Mouse (Mus musculus): ENCODE data around the gene Ero1lb.

The Ero1lb gene

DNA sequence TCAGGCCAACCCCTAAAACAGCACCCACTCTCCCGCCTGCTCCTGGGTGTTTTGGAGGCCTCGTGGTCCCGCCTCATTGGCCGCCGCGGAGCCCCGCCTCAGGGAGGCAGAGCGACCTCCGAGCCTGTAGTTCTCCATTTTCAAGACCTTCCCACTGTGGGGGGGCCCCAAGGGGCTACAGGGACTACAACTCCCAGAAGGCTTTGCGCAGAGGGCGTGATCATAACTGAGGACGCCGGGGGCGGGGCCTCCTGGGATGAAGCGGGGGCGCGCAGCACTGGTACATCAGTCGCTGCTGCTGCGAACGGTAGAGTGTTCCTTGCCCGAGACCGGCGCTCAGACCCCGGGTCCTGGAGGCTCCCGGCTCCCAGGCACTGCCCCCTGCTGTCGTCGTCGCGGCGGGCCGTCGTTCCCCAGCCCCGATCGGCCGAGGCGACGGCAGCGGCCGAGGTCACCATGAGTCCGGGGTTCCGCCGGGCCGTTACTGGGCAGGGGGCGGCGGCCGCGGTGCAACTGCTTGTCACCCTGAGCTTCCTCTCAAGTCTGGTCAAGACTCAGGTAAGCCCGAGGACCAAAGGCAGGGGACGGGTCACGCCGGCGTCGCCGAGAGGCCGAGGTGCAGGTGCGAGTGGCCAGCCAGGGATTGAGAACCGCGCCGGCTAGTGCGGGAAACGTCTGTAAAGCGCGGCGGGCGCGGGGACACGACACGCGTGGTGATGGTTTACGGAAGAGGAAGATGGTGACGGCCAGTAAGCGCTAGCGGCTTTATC, at the start of gene Ero1lb:
Ero1lb (plus strand) TSS at position 254 of the 770 bp plus-strand sequence.
- peak; percentile 100 for DNase-seq

- no peak for DNase-seq
Observed at GRCm38 (mm10) chr13:12519371-12519770, 46.3 kb upstream of the Ero1lb start.

- peak; percentile 60 for DNase-seq
Observed at GRCm38 (mm10) chr13:12519955-12520584, 45.6 kb upstream of the Ero1lb start, which contains the start of gene Edaradd. TSS of gene Edaradd (minus strand) at chr13:12520438.

DNA sequence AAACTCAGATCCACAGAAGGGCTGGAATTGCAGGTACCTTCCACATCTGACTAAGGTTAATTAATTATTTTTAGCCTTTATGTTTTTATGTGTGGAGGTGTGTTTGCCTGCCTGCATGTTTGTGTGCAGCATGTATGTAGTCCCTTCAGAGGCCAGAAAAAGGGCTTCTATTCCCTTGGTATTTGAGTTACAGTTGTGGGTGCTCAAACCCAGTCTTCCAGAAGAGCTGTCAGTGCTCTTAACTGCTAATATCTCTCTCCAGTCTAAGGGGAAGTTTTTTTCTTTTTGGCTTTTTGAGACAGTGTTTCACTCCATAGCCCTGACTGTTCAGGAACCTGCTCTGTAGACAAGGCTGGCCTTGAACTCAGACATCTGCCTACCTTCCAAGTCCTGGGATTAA, 43.3 kb upstream of the Ero1lb start:
- DNase-seq, result no peak

DNA sequence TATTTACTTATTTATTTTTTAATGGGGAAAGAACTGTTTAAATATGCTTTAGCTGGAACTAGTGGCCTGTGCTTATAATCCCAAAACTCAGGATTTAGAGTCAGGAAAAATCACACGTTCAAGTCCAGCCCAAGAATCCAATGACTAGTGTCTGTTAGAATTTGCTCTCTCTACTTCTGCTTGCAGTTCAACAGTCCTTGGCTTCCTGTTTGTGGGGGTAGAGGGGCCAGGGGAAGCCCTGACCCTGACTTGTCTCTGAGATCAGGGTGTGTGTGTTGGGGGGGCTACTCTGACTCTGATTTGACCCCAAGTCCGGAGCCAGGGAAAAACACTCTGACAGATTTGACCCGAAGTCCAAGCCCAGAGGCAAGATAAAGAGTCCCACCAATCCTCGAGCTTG, 40.0 kb upstream of the Ero1lb start:
- no peak for DNase-seq

DNA sequence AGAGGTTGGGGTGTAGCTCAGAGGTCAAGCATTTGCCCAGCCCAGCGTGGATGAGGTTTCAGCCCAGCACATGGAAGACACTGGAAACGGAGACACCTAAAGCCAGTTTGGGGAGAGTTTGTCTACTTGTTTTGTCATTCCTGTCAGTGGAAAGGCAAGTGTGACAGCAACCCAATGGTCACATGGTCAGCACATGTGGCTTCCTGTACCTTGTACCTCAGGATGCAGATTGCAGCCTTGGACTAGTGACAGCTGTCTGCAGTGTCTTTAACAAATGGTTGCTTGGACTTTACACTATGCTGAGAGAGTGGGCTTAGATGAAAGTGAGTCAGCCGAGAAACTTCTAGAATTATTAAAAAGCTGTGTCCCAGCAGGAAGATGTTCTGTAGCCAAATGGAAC, 31.0 kb upstream of the Ero1lb start:
- DNase-seq, result peak; percentile 43

- DNase-seq, result peak; percentile 71
Observed at GRCm38 (mm10) chr13:12537971-12538370, 27.7 kb upstream of the Ero1lb start.

GRCm38 (mm10) chr13:12539716-12540115, 26.0 kb upstream of the Ero1lb start:
- no peak for DNase-seq

DNA sequence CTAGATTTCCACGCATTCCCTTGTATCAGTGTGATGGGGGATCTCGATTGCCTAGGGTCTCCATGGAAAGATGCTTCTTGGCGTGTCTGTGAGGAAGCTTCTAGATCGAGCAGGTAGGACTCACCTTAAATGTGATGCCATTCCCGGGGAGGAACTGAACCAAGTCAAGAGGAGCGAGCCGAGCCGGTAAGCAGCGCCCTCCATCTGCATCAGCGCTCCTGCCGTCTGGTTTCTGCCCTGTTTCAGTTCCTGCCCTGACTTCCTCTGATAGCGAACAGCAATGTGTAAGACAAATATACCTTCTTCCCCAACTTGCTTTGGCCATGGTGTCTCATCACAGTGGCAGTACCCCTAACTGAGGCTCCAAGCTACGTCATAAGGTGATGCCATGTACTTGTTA, 25.6 kb upstream of the Ero1lb start:
- no peak for DNase-seq

DNA sequence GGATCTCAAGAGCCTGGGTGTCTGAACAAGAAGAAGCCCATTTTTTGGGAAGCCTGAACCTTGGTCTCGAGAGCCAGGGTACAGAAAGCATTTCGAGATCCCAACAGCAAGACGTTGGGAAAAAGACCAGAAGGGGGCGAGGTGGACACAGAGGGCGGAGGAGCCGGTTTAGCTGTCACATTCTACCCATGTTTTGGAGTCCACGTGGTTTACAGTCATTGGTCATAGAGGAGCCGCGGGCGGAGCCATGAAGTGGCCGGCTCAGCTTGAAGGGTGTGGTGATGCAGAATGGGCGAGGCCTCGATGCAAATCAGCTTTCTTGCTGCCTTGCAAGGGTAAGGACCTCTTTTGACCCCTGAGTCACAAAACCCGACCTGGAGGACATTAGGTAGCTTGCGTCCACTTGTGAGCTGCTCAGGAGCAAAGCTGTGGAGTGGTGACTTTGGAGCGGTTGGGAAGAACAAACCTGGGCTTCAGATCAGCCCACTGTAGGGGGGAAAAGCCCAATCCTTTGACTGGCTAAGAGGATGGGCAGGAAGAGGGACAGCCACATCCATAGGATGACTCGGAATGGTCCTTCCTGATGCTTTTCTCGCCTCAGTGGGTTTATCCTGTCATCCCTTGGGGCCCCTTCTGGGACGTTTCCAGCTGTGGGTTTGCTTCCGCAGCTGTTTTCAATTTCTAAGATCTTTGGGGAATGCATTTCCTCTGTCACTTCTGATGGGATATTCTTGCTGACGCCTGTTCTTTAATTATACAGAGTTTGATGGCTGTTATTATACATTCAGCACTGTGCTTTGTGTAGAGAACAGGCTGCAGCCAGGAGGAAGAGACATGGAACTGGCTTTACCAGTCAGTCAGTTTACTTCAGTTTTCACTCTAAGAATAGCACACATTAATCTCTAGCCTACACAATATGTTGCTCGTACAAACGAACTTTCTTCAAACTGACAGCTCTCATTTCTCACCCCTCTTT, 23.4 kb upstream of the Ero1lb start:
- peak; percentile 70 for DNase-seq

DNA sequence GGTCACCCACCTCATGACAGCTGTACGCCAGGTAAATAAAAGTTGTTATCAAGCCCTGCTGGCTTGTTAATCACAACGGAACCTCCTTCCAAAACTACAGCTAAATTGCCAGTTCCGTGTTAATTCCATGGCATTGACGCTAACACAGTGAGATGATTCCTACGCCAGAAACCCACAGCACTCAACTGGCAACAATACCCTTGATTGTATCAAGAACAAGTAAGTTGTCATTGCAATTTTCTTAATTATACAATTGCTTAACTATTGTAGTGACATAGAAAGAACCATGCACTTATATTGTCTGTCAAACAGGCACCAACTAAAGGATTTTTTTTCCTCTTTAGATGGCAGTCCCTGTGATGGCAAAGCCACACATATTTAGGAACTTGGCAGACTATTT, 22.4 kb upstream of the Ero1lb start:
- DNase-seq, result no peak

DNA sequence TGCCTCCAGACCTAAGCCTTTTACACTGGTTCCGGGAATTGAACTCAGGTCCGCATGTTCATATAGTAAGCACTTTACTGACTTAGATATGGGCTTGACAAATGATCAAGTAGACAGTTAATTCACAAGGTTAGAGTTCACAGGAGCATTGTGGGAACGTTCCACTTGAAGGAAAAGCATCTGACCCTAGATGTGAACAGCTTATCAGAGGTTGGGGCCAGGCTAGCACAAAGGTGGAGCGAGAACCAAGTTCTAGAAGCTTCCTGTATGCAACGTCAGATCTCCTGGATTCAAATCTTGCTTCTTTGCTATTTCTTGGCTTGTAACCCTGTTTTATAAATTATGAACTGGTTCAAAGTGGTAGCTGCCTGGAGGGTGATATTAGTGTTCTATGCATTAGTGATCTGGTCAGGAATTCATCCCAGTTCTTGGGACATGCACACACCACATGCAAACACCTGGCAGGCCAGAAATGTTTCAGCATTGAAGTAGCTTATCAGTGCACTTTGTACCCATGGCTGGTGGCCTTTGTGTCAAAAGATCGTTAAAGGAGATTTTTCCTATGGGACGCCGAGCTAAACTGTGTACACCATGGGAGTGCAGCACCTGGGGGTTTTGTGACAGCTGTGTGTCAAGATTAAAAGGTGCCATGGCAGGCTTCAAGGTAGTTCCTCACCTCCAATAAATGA, 21.6 kb upstream of the Ero1lb start:
- DNase-seq, result no peak

GRCm38 (mm10) chr13:12554211-12554610, 11.5 kb upstream of the Ero1lb start:
- DNase-seq, result no peak

GRCm38 (mm10) chr13:12559044-12559443, 6.6 kb upstream of the Ero1lb start:
- no peak for DNase-seq

- no peak for DNase-seq
Observed at GRCm38 (mm10) chr13:12559462-12560120, 6.1 kb upstream of the Ero1lb start.

DNA sequence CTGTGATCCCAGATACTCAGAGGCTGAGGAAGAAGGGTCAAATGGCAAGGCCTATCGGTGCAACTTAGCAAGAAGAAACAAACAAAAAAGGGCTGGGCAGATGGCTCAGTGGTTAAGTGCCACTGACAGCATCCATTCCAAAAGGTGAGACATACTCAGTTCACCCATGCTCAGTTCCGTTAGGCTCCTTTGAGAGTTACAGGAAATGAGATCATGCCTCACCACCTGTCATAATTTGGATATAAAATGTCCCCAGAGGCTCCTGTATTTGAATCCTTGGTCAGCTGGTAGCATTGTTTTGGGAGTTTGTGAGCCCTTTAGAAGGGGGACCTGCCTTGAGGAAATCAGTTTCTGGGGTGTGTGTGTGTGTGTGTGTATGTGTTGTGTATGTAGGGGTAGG, 3.9 kb upstream of the Ero1lb start:
- no peak for DNase-seq

DNA sequence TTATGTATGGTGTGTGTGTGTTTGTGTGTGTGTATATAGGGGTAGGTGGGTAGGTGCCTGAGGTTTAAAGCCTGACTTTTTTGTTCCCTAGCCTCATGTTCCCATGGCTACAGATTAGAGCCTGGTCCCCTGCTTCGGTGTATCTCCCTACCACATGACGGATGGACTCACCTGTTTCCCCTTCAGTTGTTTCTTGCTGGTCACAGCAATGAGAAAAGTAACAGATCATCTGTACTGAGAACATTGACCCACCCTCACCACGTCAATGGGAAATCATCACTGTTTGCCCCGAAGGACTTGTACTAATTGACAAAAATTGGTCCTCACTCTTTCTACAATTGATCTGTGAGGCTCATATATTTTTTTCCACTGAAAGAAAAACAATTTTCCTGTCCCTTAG, 3.4 kb upstream of the Ero1lb start:
- DNase-seq, result no peak

DNA sequence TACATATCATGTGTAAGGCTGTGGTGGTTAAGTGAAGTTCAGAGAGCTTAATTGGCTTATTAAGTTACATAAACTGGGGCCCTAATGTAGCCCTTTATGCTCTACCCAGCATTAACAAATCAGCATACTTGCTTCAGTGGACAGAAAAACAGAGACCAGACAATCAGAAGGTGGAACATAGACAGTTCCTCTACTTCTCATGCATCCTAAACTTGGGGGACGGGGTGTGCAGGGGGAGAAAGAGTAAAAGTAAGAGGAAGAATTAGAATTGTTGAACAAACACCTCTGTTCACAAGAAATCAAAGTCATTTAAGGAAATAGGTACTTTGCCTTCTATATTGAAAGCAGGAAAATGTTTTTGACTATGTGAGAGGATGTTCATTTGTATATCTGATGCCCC, 2.3 kb downstream of the Ero1lb start:
- DNase-seq, result no peak

- DNase-seq, result no peak
Observed at GRCm38 (mm10) chr13:12568597-12569469, 3.2 kb downstream of the Ero1lb start.

GRCm38 (mm10) chr13:12569741-12570140, 4.1 kb downstream of the Ero1lb start:
- DNase-seq, result no peak

DNA sequence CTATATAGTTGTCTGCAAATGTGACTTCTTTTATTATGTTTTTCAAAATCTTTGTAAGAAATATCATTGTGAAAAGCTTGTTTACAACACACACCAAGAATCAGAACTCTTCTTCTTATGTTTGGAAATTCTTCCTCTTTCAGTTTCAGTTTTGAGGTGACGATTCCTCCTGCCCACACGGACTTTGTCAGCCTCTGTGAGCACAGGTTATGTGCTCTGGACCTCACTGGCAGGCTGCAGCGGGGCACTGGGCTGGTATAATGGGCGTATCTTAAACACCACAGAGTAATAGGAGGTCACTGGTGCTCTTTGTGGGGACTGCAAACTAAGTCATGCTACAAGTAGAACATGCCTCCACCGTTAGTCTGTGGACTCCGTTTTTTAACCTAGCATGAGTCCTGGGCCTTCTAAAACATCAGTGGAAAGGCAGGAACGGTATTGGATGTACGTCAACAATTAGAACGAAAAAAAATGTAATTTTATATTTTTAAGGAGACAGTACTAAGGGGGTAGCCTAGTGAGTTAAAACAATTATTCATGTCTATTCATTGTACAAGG, 9.4 kb downstream of the Ero1lb start:
- peak; percentile 12 for DNase-seq
